Comparison of ENCODE assay signal across 8 mouse cellular contexts in the genomic region with DNA sequence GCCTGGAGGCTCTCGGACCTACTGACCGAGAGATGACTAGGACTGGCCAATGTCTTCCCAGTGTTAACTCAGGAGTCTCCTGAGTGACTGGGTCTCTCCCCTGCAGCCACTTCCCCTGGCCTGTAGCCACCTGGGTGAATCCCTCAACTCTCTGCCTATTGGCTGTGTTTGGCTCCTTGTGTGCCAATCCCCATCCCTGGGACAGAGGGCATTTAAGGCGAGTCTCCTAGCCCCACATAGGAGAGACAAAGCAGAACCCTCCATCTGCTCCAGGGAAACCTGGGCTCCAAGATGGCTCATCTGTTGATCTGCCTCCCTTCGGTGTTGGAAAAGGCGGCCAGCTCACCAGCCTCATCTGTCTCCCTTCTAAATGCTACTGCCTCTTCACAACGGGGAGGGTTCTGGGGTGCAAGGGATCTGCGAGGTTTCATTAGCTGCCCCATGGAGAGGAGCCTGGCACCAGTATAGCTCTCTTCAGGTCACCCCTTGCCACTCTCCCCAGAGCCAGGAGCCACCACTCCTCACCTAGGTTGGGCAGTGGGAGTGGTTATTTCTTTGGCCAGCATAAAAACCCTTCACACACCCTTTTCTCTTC. TPM values are rescaled to one million over a fixed set of nuclear protein-coding genes. Genes with fewer than 3 reads are reported as not detected.
DNase-seq lines count a peak whose midpoint lies in the region; ATAC-seq lines count a peak whose summit lies in the region.

No protein-coding gene starts in this region.

- H3K9ac ChIP-seq in limb, embryonic 13.5 days = peak overlapping the region; percentile 91

- no peak overlapping the region for H3K27ac ChIP-seq in limb, embryonic 13.5 days

- peak overlapping the region; percentile 79 for H3K4me3 ChIP-seq in limb, embryonic 13.5 days

- peaks cover 14% of the 10 kb centered on the region for H3K36me3 ChIP-seq in limb, embryonic 13.5 days

- peaks cover 17% of the 10 kb centered on the region for H3K27me3 ChIP-seq in limb, embryonic 13.5 days

- ATAC-seq in cerebellum, adult (ENCODE audit: insufficient number of reproducible peaks, low FRiP score, low TSS enrichment) = no peak
- ATAC-seq in limb, embryonic 13.5 days (ENCODE audit: low FRiP score, low read depth) = no peak

- H3K9me3 ChIP-seq in limb, embryonic 13.5 days = no peaks in the 10 kb centered on the region

- peak overlapping the region; percentile 99 for H3K4me2 ChIP-seq in limb, embryonic 13.5 days (replicated peaks)

- peaks cover 67% of the 10 kb centered on the region for H3K4me1 ChIP-seq in limb, embryonic 13.5 days

- peak; percentile 55 for DNase-seq in cerebellum, adult 11 months
- peak; percentile 30 for DNase-seq in thymus, postnatal 4 days
- DNase-seq in thymus, postnatal 0 days (ENCODE audit: low spot score) = no peak
- no peak for DNase-seq in layer of hippocampus, postnatal 14 days (ENCODE audit: low spot score in 2 of 2)
- DNase-seq in adrenal gland, postnatal 36 days = no peak
- no peak for DNase-seq in thymus, postnatal 14 days

- 51% methylated on average over 7 of the region's 7 CpGs for WGBS in limb, embryonic 13.5 days

RNA-seq across cellular contexts. Expression of a gene that starts 3.2 kb away (rescaled TPM):
- polyA plus RNA-seq in thymus, postnatal 0 days (2015; fragmentation: Nextera tagmentation; extraction: Ambion mirVana) = 25.8 and 26.7 TPM in 2 replicates
- polyA plus RNA-seq in limb, embryonic 13.5 days (2015; fragmentation: Nextera tagmentation; extraction: Ambion mirVana) = 15.6 and 15.8 TPM in 2 replicates
- total RNA-seq in layer of hippocampus, postnatal 14 days (2021) = 1 to 10 TPM; 2.1 to 3.2 TPM
- total RNA-seq in adrenal gland, postnatal 36 days (2021) = 10 to 100 TPM in 1 of 2 experiments, 1 to 10 TPM in 1; 6.6 to 17.5 TPM

RNA-seq across cellular contexts. Expression of a gene that starts 19.5 kb away (rescaled TPM):
- polyA plus RNA-seq in thymus, postnatal 0 days (2015; fragmentation: Nextera tagmentation; extraction: Ambion mirVana) = 54.8 and 55.6 TPM in 2 replicates
- polyA plus RNA-seq in limb, embryonic 13.5 days (2015; fragmentation: Nextera tagmentation; extraction: Ambion mirVana) = 34.4 and 35.7 TPM in 2 replicates
- 10 to 100 TPM; 65.4 to 66.9 TPM for total RNA-seq in layer of hippocampus, postnatal 14 days (2021)
- total RNA-seq in adrenal gland, postnatal 36 days (2021) = 10 to 100 TPM; 54.7 to 58.7 TPM

Comparison
In these comparisons a context has a peak if more than half of its experiments do, and no peak if none do; other contexts are left out.
1. DNase-seq: peak in cerebellum, adult 11 months (single experiment) and thymus, postnatal 4 days (single experiment); none in thymus, postnatal 0 days (single experiment), layer of hippocampus, postnatal 14 days (0 of 2), adrenal gland, postnatal 36 days (0 of 2) and thymus, postnatal 14 days (single experiment).